Mouse (Mus musculus): Measurements from ENCODE around the gene Cntf. TPM values are rescaled to one million over a fixed set of nuclear protein-coding genes. Genes with fewer than 3 reads are reported as not detected.

The Cntf gene
- total RNA-seq (2021), result 1 to 10 TPM; 2.3 to 4.3 TPM
- long read RNA-seq, experiment 1, partial matches to known transcripts, result 0 of 1 reads
- long read RNA-seq, experiment 1, other reads (novel, unspliced or antisense), result 0 of 1 reads
- long read RNA-seq, experiment 2, partial matches to known transcripts, result 0 of 4 reads
- long read RNA-seq, experiment 2, other reads (novel, unspliced or antisense), result 0 of 4 reads

- intact Hi-C loops (cut with DNase I; ENCODE audit: low total_unique reads), result no loop called here
Observed at GRCm38 (mm10) chr19:12765308-12765707, at the start of gene Cntf. Gene Cntf (minus strand): TSS chr19:12765632.

GRCm38 (mm10) chr19:12813883-12814282, 48.5 kb upstream of the Cntf start:
- intact Hi-C loops (cut with DNase I; ENCODE audit: low total_unique reads), result no loop called here

More at GRCm38 (mm10) chr19:12765308-12765707, at the start of gene Cntf:
- DNase-seq, result no peak

DNA sequence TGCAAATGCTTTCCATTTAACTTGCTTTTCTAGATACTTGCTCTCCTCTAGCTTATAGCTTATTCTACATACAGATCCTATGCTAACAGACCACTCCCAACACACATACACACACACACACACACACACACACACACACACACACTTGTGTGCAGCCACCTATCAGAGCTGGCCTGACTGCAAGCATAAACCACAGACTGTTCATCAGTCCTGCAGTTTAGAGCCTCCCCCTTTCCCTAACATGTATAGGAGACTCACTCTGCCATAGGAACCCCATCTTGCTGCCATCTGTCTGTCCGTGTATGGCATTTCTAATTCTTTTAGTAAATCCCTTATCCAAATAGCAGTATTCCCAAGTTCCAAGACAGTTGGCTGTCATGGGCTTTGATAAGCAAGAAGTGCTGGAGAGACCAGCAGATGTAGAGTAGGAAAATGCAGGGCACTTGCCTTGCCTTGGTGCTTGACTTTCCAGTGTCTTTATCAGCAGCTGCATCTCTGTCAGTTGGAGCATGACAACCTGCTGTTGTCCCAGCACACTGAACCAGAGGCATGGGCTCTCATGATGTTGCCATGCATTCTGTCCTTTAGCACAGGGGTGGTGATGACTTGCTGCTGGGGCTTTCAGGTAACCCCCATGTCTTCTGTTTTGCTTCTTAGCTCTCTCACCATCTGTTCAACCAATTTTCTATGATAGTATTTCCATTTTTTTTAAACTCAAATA, 47.4 kb upstream of the Cntf start:
- no peak for DNase-seq
- intact Hi-C loops (cut with DNase I; ENCODE audit: low total_unique reads), result no loop called here

More at GRCm38 (mm10) chr19:12813883-12814282, 48.5 kb upstream of the Cntf start:
- no peak for DNase-seq

DNA sequence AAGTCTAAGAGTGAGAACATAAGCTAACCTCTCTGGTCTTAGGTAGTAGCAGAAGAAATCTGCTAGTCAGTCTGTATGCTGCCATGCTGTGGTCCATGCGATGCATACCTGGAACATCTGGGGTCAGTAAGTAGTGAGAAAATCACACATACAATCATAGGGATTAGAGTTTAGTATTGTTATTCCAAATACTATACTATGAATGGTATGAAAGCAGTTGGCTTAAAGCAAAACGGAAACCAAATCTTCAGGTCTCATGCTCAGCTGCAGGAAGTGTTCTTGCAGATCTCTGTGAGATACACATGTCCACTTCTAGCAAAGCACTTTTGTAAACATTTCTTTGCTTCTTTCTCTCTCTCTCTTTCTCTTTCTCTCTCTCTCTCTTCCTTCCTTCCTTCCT, 40.8 kb upstream of the Cntf start:
- no peak for DNase-seq
- intact Hi-C loops (cut with DNase I; ENCODE audit: low total_unique reads), result loop anchor here (10.0 kb wide), 2 partner anchors 81 to 211 kb away; partner anchors contain the start of gene Gm4952

GRCm38 (mm10) chr19:12805730-12806129, 40.3 kb upstream of the Cntf start:
- intact Hi-C loops (cut with DNase I; ENCODE audit: low total_unique reads), result loop anchor here (10.0 kb wide), 2 partner anchors 81 to 211 kb away; partner anchors contain the start of gene Gm4952
- no peak for DNase-seq

GRCm38 (mm10) chr19:12804237-12804636, 38.8 kb upstream of the Cntf start:
- DNase-seq, result no peak
- intact Hi-C loops (cut with DNase I; ENCODE audit: low total_unique reads), result loop anchor here (10.0 kb wide), 2 partner anchors 79 to 209 kb away; partner anchors contain the start of gene Gm4952

GRCm38 (mm10) chr19:12802830-12803229, 37.4 kb upstream of the Cntf start:
- DNase-seq, result no peak
- intact Hi-C loops (cut with DNase I; ENCODE audit: low total_unique reads), result loop anchor here (10.0 kb wide), 2 partner anchors 78 to 208 kb away; partner anchors contain the start of gene Gm4952

DNA sequence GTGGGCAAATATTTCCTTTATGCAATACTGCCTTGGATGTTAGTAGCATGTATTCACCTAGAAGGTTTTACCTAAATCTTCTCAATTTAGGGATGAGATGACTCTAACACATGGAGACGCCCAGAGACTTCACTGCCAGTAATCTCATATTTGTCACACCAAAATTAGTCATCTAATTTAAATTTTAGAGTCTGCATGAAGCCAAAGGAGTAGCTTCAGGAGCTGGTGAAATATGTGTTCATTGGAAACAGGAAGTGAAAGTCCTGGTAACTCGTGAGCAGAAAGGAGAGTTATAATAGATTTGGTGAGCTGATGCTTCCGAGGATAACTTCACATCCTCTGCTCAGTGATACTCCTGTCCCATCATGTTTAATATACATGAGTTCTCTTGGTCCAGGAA, 35.6 kb upstream of the Cntf start:
- no peak for DNase-seq
- intact Hi-C loops (cut with DNase I; ENCODE audit: low total_unique reads), result loop anchor here (10.0 kb wide), 2 partner anchors 76 to 206 kb away; partner anchors contain the start of gene Gm4952

- DNase-seq, result no peak
- intact Hi-C loops (cut with DNase I; ENCODE audit: low total_unique reads), result loop anchor here (10.0 kb wide), 2 partner anchors 76 to 206 kb away; partner anchors contain the start of gene Gm4952
Observed at GRCm38 (mm10) chr19:12800621-12801020, 35.2 kb upstream of the Cntf start.

GRCm38 (mm10) chr19:12799081-12799480, 33.6 kb upstream of the Cntf start:
- no peak for DNase-seq
- intact Hi-C loops (cut with DNase I; ENCODE audit: low total_unique reads), result no loop called here

DNA sequence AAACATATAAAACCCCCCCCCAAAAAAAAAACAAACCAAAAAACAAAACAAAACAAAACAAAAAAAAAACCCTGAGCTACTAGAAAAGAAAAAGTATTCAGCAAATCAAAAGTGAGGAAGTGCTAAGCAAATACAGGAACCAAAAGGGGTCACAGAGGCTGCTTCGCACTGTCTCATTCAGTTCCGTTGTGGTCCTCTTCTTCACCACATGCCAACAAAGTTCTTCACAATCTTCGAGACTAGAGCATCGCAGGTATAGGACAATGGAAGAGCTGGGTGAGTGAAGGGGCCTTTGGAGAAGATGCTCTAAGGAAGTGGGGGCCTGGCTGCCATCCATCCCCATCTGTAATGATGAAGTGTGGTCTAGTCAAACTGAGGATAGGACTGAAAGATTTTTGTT, 33.0 kb upstream of the Cntf start:
- no peak for DNase-seq
- intact Hi-C loops (cut with DNase I; ENCODE audit: low total_unique reads), result no loop called here

DNA sequence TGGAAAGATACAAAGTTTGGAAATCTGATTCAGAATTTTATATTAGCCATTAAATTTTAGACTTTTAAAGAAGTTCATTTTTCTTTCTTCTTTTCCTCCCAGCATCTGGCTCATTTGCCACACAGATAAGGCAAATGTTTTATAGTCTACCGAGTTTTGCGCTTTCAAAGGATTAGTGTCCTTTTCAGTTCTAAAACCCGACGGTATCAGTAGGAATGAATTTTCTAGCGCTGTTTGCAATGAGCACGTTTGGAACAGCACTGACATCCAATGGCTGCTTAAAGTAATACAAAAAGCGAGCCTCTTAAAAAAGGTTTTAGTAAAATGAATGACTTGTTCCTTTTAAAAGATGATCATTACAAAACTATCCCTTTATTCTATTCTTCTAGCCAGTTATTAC, 31.6 kb upstream of the Cntf start:
- intact Hi-C loops (cut with DNase I; ENCODE audit: low total_unique reads), result no loop called here
- no peak for DNase-seq

DNA sequence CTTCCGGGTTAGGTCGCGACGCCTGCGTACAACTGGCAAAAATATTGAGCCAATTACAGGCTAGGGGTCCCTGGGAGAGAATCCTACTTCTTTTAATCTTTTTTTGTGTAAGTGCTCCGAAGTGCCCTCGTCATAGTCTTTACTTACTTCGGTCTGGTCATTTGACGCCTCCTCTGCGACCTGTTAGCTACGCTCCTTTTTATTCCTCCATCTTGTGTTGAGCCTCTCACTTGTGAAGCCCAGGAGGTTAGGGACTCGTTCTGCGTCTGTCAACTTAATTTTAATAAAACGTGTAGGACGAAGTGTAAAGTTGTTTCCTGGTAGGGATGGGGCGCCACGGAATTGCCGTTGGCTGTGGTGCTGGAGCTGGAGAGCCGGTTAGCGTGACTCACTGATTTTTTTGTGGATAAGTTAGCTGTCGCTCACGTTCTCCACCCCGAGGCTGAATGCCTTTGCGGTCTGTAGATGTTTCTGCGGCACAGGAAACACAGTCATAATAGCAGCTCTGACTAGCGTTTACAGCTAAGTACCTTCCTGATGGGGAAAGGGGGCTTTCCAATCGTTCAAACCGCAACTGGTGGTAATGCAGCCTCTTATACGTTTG, 31.0 kb upstream of the Cntf start:
- intact Hi-C loops (cut with DNase I; ENCODE audit: low total_unique reads), result no loop called here
- peak; percentile 41 for DNase-seq

- peak; percentile 99 for DNase-seq
- intact Hi-C loops (cut with DNase I; ENCODE audit: low total_unique reads), result no loop called here
Observed at GRCm38 (mm10) chr19:12795511-12796327, 30.3 kb upstream of the Cntf start, which contains the start of the genes Zfp91 and Lpxn. Gene Zfp91 (minus strand): TSS chr19:12796126. Gene Lpxn (plus strand): TSS chr19:12796193.

DNA sequence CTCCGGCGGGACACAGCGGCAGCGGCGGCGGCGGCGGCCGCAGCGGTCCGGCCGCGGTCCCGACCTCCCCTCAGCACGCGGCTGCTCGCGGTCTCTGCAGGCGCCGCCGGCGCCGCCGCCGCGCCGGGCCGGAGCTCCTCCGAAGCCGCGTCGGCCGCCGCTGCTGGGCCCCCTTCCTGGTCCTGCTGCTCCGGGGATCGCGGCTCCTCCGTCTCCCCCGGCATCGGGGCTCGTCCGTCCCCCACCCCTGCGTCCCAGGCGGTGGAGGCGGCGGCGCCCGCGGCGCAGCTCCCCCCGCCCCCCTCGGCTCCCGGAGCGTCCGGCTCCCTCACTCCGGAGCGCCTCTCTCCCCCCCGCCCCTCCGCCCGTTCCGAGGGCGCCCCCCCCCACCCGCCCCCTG, 29.7 kb upstream of the Cntf start:
- DNase-seq, result no peak
- intact Hi-C loops (cut with DNase I; ENCODE audit: low total_unique reads), result no loop called here

- intact Hi-C loops (cut with DNase I; ENCODE audit: low total_unique reads), result no loop called here
- peak; percentile 96 for DNase-seq
Observed at GRCm38 (mm10) chr19:12794056-12795044, 28.9 kb upstream of the Cntf start.

- no peak for DNase-seq
- intact Hi-C loops (cut with DNase I; ENCODE audit: low total_unique reads), result no loop called here
Observed at GRCm38 (mm10) chr19:12792374-12792773, 26.9 kb upstream of the Cntf start.

DNA sequence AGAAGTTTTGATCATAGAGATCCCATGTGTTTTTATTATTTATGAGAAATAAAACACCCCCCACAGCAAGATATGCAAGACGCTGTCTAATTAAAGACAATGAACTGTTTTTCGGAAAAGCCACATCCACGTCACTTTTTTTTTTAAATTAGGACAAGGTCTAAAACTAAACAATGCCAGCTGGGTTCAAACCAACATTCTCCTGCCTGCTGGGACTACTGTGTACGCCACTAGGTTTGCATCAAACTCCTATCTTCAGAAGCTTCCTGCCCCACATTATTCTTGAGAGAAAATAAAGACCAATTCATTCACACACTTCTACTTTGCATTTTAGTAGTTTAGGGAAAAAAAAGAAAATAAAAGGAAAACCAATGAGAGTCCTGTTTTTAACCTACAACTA, 22.3 kb upstream of the Cntf start:
- intact Hi-C loops (cut with DNase I; ENCODE audit: low total_unique reads), result no loop called here
- no peak for DNase-seq
